8 mouse cellular contexts compared by ENCODE assay signal in the genomic region with DNA sequence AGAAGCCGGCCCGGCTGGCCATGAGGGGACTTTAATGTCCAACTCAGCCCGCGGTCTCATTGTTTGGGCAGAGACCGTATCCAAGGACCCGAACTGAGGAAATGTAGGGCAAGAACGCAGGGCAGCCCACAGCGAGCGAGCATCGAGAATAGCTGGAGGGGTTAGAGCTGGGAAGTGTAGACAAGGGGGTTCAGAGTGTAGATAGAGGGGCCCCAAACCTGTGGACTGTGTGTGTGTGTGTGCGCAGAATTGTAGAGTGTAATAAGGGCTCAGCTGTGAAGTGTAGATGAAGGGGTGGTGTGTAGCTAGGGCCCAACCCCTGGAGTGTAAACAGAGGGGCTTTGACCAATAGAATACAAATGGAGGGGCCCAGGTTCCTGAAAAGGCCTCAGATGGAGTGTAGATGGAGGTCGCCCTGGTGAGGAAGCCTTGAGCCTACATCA. TPM values are rescaled to one million over a fixed set of nuclear protein-coding genes. Genes with fewer than 3 reads are reported as not detected.
DNase-seq lines count a peak whose midpoint lies in the region; ATAC-seq and TF ChIP-seq lines count a peak whose summit lies in the region.

No protein-coding gene starts in this region.

- H3K27ac ChIP-seq in kidney, adult 2 months (ENCODE audit: insufficient read depth, low read depth, low read length), result no peak overlapping the region
- no peak overlapping the region for H3K27ac ChIP-seq in ES-E14 (ENCODE audit: insufficient read depth, low read depth, low read length, poor library complexity, severe bottlenecking)
- H3K27ac ChIP-seq in forebrain, embryonic 10.5 days, result peak overlapping the region; percentile 99
- peak overlapping the region; percentile 94 for H3K27ac ChIP-seq in liver, embryonic 12.5 days

- H3K4me1 ChIP-seq in kidney, adult 2 months (ENCODE audit: control insufficient read depth, insufficient read depth, low read length), result peaks cover 9% of the 10 kb centered on the region; the same call in 1 of the 2 replicates
- no peaks in the 10 kb centered on the region; a peak in 1 of 4 replicates for H3K4me1 ChIP-seq in ES-E14 (ENCODE audit: control insufficient read depth in 2 of 2, insufficient read depth in 2 of 2, low read length in 2 of 2, poor library complexity in 1 of 2)
- H3K4me1 ChIP-seq in forebrain, embryonic 10.5 days, result peaks cover 59% of the 10 kb centered on the region
- H3K4me1 ChIP-seq in liver, embryonic 12.5 days, result peaks cover 47% of the 10 kb centered on the region

- 10% methylated on average over 12 of the region's 12 CpGs for WGBS in kidney, adult 2 months
- under 1% methylated on average over 12 of the region's 12 CpGs for WGBS in forebrain, embryonic 10.5 days
- WGBS in liver, embryonic 12.5 days (ENCODE audit: insufficient replicate concordance), result 6% methylated on average over 12 of the region's 12 CpGs

- TF ChIP-seq CTCF in kidney, adult 2 months (conservative IDR thresholded peaks at IDR 0.05; ENCODE audit: insufficient read depth, insufficient read length, low read depth, low read length), result no peak

- no peaks in the 10 kb centered on the region for H3K36me3 ChIP-seq in kidney, adult 2 months (ENCODE audit: control insufficient read depth, insufficient read depth, low read length)
- no peaks in the 10 kb centered on the region for H3K36me3 ChIP-seq in ES-E14 (ENCODE audit: control insufficient read depth, insufficient read depth, low read length, poor library complexity, severe bottlenecking)
- peaks cover 40% of the 10 kb centered on the region for H3K36me3 ChIP-seq in forebrain, embryonic 10.5 days (replicated peaks)
- peaks cover 8% of the 10 kb centered on the region; the same call in 1 of the 2 replicates for H3K36me3 ChIP-seq in liver, embryonic 12.5 days

- peak overlapping the region; percentile 87 for H3K9ac ChIP-seq in ES-E14 (ENCODE audit: insufficient read depth, low read depth, low read length, poor library complexity, severe bottlenecking)
- peak overlapping the region; percentile 99 for H3K9ac ChIP-seq in liver, embryonic 12.5 days

- no peaks in the 10 kb centered on the region for H3K9me3 ChIP-seq in ES-E14 (ENCODE audit: control insufficient read depth, insufficient read depth, low read depth, low read length)
- peaks cover 13% of the 10 kb centered on the region for H3K9me3 ChIP-seq in forebrain, embryonic 10.5 days
- no peaks in the 10 kb centered on the region; the same call in 1 of the 2 replicates for H3K9me3 ChIP-seq in liver, embryonic 12.5 days (replicated peaks)

- no peaks in the 10 kb centered on the region for H3K27me3 ChIP-seq in kidney, adult 2 months (replicated peaks; ENCODE audit: control insufficient read depth, insufficient read depth, low read length)
- H3K27me3 ChIP-seq in forebrain, embryonic 10.5 days (ENCODE audit: poor library complexity, severe bottlenecking), result no peaks in the 10 kb centered on the region
- no peaks in the 10 kb centered on the region for H3K27me3 ChIP-seq in liver, embryonic 12.5 days (replicated peaks)

- no peak for TF ChIP-seq POLR2A in kidney, adult 2 months (IDR thresholded peaks at IDR 0.05; ENCODE audit: low read depth, low read length)

- H3K4me2 ChIP-seq in liver, embryonic 12.5 days, result peak overlapping the region; percentile 88

- H3K4me3 ChIP-seq in kidney, adult 2 months (ENCODE audit: insufficient read depth, low read depth, low read length), result peak overlapping the region; percentile 71
- peak overlapping the region; percentile 78 to 92 for H3K4me3 ChIP-seq in ES-E14 (ENCODE audit: insufficient read depth in 1 of 2, low read depth in 1 of 2, low read length in 2 of 2, poor library complexity in 1 of 2, severe bottlenecking in 1 of 2)
- peak overlapping the region; percentile 88 for H3K4me3 ChIP-seq in forebrain, embryonic 10.5 days
- H3K4me3 ChIP-seq in liver, embryonic 12.5 days, result peak overlapping the region; percentile 89

- in situ Hi-C loops in ES-E14 (cut with MboI; ENCODE audit: low sequenced_read_pairs in 2 of 2, unreplicated experiment in 2 of 2), result no loop called here

- DNase-seq in kidney, adult 2 months, result no peak
- no peak for DNase-seq in kidney, postnatal 10 days
- DNase-seq in ES-E14 (ENCODE audit: low read depth, low spot score), result no peak
- DNase-seq in forebrain, embryonic 10.5 days (ENCODE audit: extremely low spot score, low spot score), result peak; percentile 60
- DNase-seq in gastrocnemius, postnatal 25 days, result no peak
- no peak for DNase-seq in frontal cortex, adult 2 months (ENCODE audit: extremely low spot score in 1 of 2, low spot score in 1 of 2)

- ATAC-seq in liver, embryonic 12.5 days, result peak; percentile 47
- ATAC-seq in granulocyte monocyte progenitor cell, adult 5-6 weeks (replicated peaks; ENCODE audit: poor library complexity, severe bottlenecking), result no peak

TF ChIP-seq in ES-E14, 5 proteins besides CTCF, POLR2A, EP300 and RAD21:
- no peak for TF ChIP-seq ZC3H11A (IDR thresholded peaks at IDR 0.05; ENCODE audit: borderline replicate concordance, low read depth, low read length)
- TF ChIP-seq ZNF384 (IDR thresholded peaks at IDR 0.05; ENCODE audit: low read depth, low read length), result no peak
- no peak for TF ChIP-seq MAFK (IDR thresholded peaks at IDR 0.05; ENCODE audit: insufficient read depth, low read depth, low read length)
- TF ChIP-seq CHD2 (IDR thresholded peaks at IDR 0.05; ENCODE audit: low read depth, low read length), result no peak
- TF ChIP-seq HCFC1 (IDR thresholded peaks at IDR 0.05; ENCODE audit: borderline replicate concordance, insufficient read depth, low read length), result no peak

RNA-seq across cellular contexts. Expression of gene Rgs12, which starts 0.5 kb away (rescaled TPM):
- 14.1 and 20.7 TPM in 2 replicates for polyA plus RNA-seq in kidney, adult 2 months (2012; rRNA removed)
- 17.0 and 28.7 TPM in 2 replicates for total RNA-seq in ES-E14 (2012; rRNA removed)
- 57.6 and 59.8 TPM in 2 replicates for polyA plus RNA-seq in forebrain, embryonic 10.5 days (2016; fragmentation: Nextera tagmentation; extraction: Ambion mirVana)
- polyA plus RNA-seq in liver, embryonic 12.5 days (2016; fragmentation: Nextera tagmentation; extraction: Ambion mirVana), result 30.1 and 31.7 TPM in 2 replicates
- 1 to 10 TPM; 3.1 to 3.5 TPM for total RNA-seq in gastrocnemius, postnatal 25 days (2021)
- total RNA-seq in granulocyte monocyte progenitor cell, adult 5-6 weeks (2014; fragmentation: Nextera tagmentation), result 19.6 and 20.9 TPM in 2 replicates
- 11.9 and 16.0 TPM in 2 replicates for total RNA-seq in granulocyte monocyte progenitor cell, adult 5-6 weeks (2017)
- polyA plus RNA-seq in frontal cortex, adult 2 months (2012; rRNA removed), result 58.1 and 62.0 TPM in 2 replicates

RNA-seq across cellular contexts. Expression of gene Msantd1, which starts 42.0 kb away (rescaled TPM):
- 1.1 and 1.8 TPM in 2 replicates for polyA plus RNA-seq in kidney, adult 2 months (2012; rRNA removed)
- total RNA-seq in ES-E14 (2012; rRNA removed), result 1.1 and 1.2 TPM in 2 replicates
- 0.55 and 1.2 TPM in 2 replicates for polyA plus RNA-seq in forebrain, embryonic 10.5 days (2016; fragmentation: Nextera tagmentation; extraction: Ambion mirVana)
- polyA plus RNA-seq in liver, embryonic 12.5 days (2016; fragmentation: Nextera tagmentation; extraction: Ambion mirVana), result 0.18 and 0.69 TPM in 2 replicates
- total RNA-seq in gastrocnemius, postnatal 25 days (2021), result under 1 TPM; 0.13 to 0.36 TPM
- 0.96 and 1.6 TPM in 2 replicates for total RNA-seq in granulocyte monocyte progenitor cell, adult 5-6 weeks (2014; fragmentation: Nextera tagmentation)
- 0.30 TPM in 1 of 2 replicates, not detected in the other for total RNA-seq in granulocyte monocyte progenitor cell, adult 5-6 weeks (2017)
- 8.1 and 9.0 TPM in 2 replicates for polyA plus RNA-seq in frontal cortex, adult 2 months (2012; rRNA removed)

Comparison
In these comparisons a context has a peak if more than half of its experiments do, and no peak if none do; other contexts are left out.
1. H3K27ac ChIP-seq: peak in forebrain, embryonic 10.5 days (single experiment) and liver, embryonic 12.5 days (single experiment); none in kidney, adult 2 months (single experiment) and ES-E14 (single experiment).
2. Peak in every context shown above with its lines, with median percentiles within 50 percentile points of each other: H3K4me3 ChIP-seq.